Mouse (Mus musculus): ENCODE measurements around the gene Rab9.
A peak's percentile ranks its signal among the peaks of the same experiment; 100 is the strongest.

Gene Rab9

DNA sequence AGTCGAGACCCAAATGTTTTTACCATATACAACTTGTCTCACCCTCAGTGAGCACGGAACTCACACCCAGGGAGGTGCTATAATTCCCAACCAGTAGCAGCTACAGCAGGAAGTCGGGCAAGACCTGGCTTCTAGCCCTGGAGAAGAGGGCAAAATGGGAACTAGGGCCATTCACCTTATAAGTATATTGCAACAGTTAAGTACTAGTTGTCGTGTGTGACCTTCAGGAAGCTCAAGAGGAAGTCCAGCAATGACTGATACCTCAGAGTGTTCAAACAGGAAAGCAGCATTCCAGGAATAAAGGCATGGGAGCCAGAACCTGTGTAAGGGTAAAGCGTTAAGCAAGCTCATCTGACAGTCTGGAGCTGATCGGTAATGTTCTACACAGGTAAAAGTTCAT is 26.1 kb downstream of the Rab9 start:
- DNase-seq (ENCODE audit: low spot score in 2 of 2) = no peak

DNA sequence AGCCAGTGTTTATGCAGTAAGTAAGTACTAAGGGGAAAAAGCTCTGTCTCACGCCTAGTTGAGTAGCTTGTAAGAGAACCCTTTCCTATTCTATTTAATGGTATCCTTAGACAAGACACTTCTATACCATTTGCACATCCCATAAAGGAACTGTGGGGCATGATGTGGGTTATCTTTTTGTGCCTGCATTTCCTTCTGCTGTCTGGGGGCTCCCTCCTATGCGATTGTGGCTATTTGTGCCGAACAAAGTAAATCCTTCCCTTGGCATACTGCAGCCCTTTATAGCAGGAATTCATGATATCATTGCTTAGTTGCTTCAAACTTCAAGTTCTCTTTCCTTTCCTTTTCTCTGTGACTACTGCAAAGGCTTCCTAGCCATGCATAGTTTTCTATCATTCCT is 35.1 kb downstream of the Rab9 start:
- DNase-seq (ENCODE audit: low spot score in 2 of 2) = no peak

DNA sequence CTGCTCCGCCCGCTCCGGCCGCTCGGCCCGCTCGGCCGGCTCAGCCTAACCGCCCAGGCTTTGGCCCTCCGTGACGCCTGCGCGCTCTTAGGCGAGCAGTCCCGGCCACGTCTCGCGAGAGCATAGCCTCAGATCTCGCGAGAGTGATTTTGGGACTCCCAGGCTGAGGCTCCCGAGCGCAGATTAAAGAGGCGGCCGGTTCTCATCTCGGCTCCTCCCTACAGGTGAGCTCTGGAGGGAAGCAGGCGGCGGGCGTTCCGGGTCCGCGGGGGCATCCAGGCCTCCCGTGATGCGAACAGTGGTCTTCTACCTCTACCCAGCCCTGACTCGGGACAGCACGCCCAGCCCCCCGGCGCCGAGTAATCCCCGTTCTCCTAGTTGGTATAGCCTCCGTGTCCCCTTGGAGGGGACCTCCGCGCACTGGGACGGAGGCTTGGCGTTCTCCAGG is 39.0 kb downstream of the Rab9 start, which contains the start of gene Ofd1:
Gene Ofd1, minus strand, starts transcription at position 89 of the 448 bp plus-strand sequence.
- peak; percentile 92 to 93 for DNase-seq (ENCODE audit: low spot score in 2 of 2)

DNA sequence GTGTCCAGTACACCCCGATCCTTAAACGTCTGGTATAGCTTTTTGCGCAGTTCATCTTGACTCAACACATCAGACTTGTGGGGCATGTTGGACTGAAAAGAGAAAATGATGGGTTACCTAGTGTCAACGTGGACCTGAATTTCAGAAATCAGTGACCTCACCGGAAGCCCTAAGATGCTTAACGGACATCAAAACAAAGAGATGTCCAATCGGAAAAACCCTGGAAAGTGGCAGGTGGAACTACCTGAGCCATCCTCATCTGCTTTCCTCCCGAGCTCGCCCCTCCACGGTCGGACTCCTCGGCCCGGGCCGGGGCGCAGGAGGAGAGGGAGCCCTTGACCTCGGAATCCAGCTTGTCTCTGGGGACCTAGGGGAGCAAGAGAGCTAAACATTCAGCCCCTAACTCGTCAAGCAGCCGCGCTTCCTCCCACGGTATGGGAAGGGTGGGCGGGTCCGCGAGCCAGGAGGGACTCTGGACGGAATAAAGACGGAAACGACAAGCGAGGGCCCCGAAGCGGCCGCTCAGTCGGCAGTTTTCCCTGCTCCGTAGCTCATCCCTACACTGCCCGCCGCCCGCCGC is 39.5 kb downstream of the Rab9 start, which contains the start of gene Trappc2:
Gene Trappc2, plus strand, starts transcription at position 539 of the 580 bp plus-strand sequence.
- peak in 1 of 2 experiments; percentile 22 for DNase-seq (ENCODE audit: low spot score in 2 of 2)

DNA sequence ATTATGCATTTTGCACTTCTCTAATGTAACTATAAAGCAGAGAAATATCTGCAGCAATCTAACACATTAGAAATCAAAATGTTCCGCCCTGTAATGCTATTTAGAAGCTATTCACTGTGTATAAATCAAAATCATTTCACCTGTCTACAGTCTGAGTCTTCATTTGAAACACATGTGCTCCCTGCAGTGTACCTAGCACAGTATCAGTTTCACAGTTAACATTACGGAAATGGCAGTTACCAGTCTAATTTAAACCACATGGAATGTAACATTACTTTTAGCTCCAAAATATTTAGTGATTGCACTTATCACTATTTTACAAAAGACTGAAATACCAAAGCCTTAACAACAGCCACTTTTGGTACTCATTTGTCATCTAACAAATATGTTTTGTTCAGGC is 44.9 kb downstream of the Rab9 start:
- DNase-seq (ENCODE audit: low spot score in 2 of 2) = no peak

DNA sequence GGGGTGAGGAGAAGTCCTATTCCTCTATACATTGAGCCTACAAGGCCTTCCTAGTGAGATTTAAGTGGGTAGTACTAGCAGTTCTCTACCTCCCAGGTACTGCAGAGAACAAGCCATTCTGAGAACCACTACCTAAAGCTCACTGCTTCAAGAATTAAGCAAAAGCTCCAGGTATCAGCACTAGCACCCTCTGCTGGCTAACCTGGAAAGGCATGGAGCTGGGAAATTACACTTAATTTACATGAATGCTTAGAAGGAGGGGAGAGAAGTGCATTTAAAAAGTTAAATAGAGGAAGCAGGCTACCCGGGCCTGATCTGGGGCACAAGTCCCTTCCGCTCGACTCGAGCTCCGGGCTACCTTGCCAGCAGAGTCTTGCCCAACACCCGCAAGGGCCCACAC is 63.5 kb downstream of the Rab9 start:
- DNase-seq (ENCODE audit: low spot score in 2 of 2) = peak; percentile 26

DNA sequence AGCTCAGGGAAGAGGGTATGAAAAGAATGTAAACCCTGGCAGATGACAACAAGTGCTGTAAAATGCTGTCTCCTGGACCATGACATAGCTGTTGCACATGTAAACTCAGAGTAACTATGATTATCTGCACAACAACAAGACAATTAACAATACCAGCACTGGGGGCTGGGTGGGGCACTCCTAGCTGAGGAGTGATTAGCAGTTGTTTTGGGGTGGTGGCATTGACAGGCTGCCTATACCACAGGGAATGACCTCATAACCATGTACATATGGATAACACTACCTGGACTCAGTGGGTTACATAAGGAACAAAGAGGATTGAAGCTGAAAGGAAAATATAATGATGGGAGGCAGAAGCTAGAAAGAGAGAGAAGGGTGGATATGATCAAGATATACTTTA is 71.8 kb downstream of the Rab9 start:
- no peak for DNase-seq (ENCODE audit: low spot score in 2 of 2)
